Mouse (Mus musculus): ENCODE results near the gene Chd6. TPM values are rescaled to one million over a fixed set of nuclear protein-coding genes. Genes with fewer than 3 reads are reported as not detected.

Chd6 gene
- polyA plus RNA-seq, 1 experiment from 2014 or later, result 40.8 TPM

DNA sequence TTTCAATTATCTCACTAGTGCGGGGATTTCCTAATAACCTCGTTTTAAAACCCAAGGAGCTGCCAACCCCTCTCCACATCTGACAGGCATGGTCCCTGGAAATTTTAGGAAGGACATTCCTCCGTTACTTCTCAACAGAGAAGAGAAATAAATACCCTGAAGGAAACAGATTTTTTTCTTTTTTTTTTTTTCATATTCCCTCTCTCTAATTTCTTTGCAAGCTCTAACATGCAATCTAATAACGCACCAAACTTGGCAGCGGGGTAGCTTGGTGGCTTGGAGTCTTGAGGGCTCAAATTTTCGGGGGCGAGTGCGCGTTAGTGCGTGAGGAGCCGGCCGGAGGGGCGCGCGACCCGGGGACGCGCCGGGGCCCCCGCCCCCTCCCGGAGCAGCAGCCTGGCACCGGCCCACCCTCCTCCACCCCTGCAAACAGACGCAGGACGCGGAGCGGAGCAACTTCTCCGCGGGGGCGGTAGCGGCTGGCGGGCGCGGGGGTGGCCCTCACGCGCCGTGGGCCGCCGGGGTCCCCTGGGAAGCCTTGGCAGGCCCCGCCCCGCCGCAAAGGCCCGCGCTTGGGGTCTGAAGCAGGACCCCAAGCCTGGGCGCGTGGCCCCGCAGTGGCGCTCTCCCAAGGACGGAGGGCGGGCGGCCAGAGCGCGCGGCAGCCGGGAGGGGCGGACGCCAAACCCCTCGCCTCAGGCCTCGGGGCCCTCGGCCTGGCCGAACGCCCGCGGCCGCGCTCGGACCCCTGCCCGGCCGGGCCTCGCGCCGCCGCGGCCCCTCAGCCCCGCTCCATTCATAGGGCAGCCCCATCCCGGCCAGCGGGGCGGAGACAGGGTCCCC lies 569 bp downstream of the Chd6 start:
- Histone ChIP-seq H3K4me1 (peaks cover 30% of the 10 kb centered on the region), H3K9ac (peak overlapping the region; percentile 89), H3K27ac (peak overlapping the region; percentile 94), H3K9me3 (no peaks in the 10 kb centered on the region), H3K4me2 (peak overlapping the region; percentile 62), H3K36me3 (replicated peaks) (no peaks in the 10 kb centered on the region), H3K27me3 (replicated peaks) (no peaks in the 10 kb centered on the region), H3K4me3 (peak overlapping the region; percentile 77)
- WGBS, result under 1% methylated on average over 76 of the region's 77 CpGs
- ATAC-seq (replicated peaks), result peak; percentile 67

DNA sequence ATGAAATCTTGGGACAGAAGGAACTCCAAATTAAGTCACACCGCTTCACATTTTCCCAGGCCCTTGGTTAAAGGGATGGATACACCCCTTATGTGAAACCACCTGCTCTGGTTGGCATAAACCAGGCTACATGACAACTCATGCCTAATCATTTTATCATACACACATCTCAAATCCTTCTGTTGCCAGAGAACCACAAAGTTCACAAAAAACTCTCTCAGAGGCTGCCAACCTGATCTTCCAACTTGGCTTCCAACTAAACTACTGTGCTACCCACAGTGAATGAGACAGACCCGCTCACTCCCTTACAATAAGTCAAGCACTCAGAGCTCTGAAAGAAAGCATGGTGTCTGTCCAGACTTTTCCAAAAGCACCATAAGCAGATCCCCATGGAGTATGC lies 1.6 kb downstream of the Chd6 start:
- Histone ChIP-seq H3K27me3 (replicated peaks) (no peaks in the 10 kb centered on the region), H3K4me3 (peak overlapping the region; percentile 77), H3K9me3 (no peaks in the 10 kb centered on the region), H3K27ac (no peak overlapping the region; the same call in 1 of the 2 replicates), H3K4me2 (peak overlapping the region; percentile 62), H3K9ac (0 out of 2 replicates have a peak overlapping the region, but pooled peaks have one; percentile 89), H3K36me3 (replicated peaks) (no peaks in the 10 kb centered on the region), H3K4me1 (peaks cover 30% of the 10 kb centered on the region)
- 70% methylated on average over 2 of the region's 2 CpGs for WGBS
- ATAC-seq (replicated peaks), result no peak

DNA sequence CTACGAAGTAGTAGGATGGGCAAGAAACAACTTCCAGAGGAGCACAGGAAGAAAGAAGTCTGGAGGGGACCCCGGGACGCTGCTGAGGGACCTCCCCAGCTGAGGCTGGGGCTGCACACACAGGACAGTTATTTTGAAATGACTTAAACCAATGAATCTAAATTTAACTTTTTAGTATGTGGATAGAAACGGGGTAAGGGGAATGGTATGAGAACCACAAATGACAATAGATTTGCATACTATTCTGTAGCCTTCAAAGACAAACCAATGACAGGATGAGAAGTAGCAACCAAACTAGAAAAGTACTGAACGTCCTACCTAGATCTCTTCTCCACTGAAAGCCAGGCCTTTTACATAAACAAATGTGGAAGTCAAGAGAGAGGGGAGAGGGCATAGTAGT lies 5.1 kb downstream of the Chd6 start:
- 75% methylated on average over 5 of the region's 5 CpGs for WGBS

DNA sequence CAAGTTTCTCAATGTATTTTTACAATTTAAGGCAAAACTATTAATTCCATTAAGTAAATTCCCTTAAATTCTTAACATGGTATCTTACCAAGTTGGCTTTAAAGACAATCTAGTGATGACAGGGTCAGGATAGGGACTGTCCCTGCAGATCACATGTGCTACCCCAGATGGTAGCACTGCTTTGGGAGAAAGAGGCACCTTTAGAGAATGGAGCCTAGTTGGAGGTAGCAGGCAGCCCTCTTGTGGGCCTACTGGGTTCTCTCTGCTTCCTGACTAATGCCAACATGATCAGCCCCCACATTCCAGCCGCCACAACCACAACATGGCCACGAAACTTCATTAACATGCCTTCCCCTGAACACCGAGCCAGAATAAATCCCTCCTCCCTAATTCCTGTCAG lies 6.8 kb downstream of the Chd6 start:
- Histone ChIP-seq H3K4me2 (no peak overlapping the region), H3K27ac (no peak overlapping the region), H3K9ac (no peak overlapping the region), H3K4me3 (no peak overlapping the region), H3K4me1 (peaks cover 11% of the 10 kb centered on the region), H3K9me3 (no peaks in the 10 kb centered on the region), H3K27me3 (replicated peaks) (no peaks in the 10 kb centered on the region), H3K36me3 (replicated peaks) (no peaks in the 10 kb centered on the region)
- ATAC-seq (replicated peaks), result no peak
- 53% methylated on average over 3 of the region's 3 CpGs for WGBS

More for the DNA sequence above, 5.1 kb downstream of the Chd6 start:
- Histone ChIP-seq H3K36me3 (replicated peaks) (no peaks in the 10 kb centered on the region), H3K4me2 (no peak overlapping the region), H3K27me3 (replicated peaks) (no peaks in the 10 kb centered on the region), H3K9me3 (no peaks in the 10 kb centered on the region), H3K9ac (no peak overlapping the region), H3K4me1 (peaks cover 20% of the 10 kb centered on the region), H3K4me3 (no peak overlapping the region), H3K27ac (no peak overlapping the region)
- no peak for ATAC-seq (replicated peaks)

DNA sequence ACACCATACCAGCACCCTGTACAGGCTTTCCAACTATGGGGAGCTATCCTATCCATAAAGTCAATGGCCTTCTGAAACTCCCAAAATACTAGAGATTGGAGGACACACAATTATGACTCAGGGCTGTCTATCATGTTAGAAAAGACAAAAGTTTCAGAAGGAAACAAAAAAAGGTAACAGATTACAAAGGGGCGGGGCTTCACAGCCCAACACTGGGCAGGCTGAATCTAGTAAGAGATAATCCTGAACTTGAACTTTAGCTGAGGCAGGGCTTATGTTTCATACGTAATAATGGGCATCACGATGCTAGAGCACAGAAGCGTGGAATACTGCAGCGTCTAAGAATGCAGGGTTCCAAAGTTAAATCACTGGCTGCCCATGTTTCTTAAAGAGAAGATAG lies 11.1 kb downstream of the Chd6 start:
- Histone ChIP-seq H3K27me3 (replicated peaks) (no peaks in the 10 kb centered on the region), H3K27ac (no peak overlapping the region), H3K4me2 (no peak overlapping the region), H3K9ac (no peak overlapping the region), H3K4me1 (no peaks in the 10 kb centered on the region; the same call in 1 of the 2 replicates), H3K36me3 (replicated peaks) (no peaks in the 10 kb centered on the region), H3K9me3 (no peaks in the 10 kb centered on the region), H3K4me3 (no peak overlapping the region)
- WGBS, result 95% methylated on average over 5 of the region's 5 CpGs
- no peak for ATAC-seq (replicated peaks)

DNA sequence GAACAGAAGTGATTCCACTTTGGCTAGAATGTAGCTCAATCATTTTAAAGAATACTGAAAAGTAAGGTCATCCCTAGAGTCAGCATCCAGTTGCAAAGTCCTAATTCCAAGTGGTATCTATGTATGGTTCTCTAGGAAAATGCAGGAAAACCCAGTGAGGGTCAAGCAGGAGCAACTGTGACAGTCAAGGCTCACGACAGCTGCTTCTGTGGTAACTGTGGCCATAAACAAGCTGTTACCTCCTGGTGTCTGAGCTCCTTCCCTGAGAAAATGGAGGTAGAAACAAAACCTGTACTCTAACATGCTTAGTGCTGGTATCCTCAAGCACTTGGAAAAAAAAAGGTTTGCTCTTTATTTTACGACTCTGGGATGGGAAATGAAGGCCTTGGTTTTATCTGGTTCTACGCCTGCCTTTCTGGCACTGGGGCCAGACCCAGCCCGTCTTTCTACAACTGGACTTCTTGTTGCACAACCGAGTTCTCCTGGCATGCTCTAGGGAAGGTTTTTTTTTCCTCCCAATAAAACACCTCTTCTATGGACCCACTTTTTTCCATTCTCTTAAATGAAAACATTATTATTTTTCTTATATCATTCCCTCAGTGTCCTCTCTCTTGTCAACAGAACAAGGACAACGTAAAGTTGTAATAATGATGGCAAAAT lies 18.0 kb downstream of the Chd6 start:
- Histone ChIP-seq H3K9me3 (no peaks in the 10 kb centered on the region), H3K27ac (no peak overlapping the region), H3K4me3 (no peak overlapping the region), H3K27me3 (replicated peaks) (no peaks in the 10 kb centered on the region), H3K9ac (no peak overlapping the region), H3K4me1 (0 out of 2 replicates have a peak, but pooled peaks cover 7% of the 10 kb centered on the region), H3K36me3 (replicated peaks) (no peaks in the 10 kb centered on the region), H3K4me2 (no peak overlapping the region)
- WGBS, result 94% methylated on average over 6 of the region's 6 CpGs
- no peak for ATAC-seq (replicated peaks)

DNA sequence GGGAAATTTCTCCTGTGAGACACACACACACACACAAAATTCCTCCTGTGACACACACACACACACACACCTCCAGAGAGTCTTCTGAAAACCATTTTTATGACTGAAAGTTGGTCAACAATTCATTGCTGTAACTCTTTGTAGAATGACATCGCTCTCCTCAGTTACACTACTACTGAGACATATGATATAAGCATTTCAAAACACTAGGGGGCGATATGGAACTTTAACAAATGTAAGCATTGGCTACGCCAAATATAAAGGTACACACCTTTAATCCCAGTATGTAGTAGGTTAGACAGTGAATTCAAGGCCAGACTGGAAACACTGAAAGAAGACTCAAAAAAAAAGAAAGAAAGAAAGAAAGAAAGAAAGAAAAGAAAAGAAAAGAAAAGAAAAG lies 18.7 kb downstream of the Chd6 start:
- H3K4me2 ChIP-seq, result no peak overlapping the region
- no peaks in the 10 kb centered on the region for H3K36me3 ChIP-seq (replicated peaks)
- peaks cover 12% of the 10 kb centered on the region for H3K4me1 ChIP-seq
- no peak overlapping the region for H3K4me3 ChIP-seq
- no peak overlapping the region for H3K9ac ChIP-seq
- no peak overlapping the region for H3K27ac ChIP-seq
- no peak for ATAC-seq (replicated peaks)
- 66% methylated on average over 3 of the region's 3 CpGs for WGBS
- no peaks in the 10 kb centered on the region for H3K9me3 ChIP-seq
- H3K27me3 ChIP-seq (replicated peaks), result no peaks in the 10 kb centered on the region

DNA sequence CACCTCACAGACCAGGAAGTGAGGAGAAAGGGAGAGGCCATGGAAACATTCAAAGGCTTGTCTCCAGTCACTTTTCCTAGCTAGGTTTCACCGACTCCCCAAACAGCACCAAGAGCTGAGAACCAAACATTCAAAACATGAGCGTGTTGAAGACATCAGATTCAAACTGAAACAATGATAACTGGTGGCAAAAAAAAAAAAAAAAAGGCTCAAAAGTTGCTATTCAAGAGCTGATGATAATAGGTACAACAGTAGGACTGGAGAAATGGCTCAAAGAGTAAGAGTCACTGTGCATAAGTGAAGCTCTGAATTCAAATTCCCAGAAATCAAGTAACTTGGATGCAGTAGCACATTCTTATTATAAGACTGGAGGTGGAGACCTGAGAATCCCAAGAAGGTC lies 30.3 kb downstream of the Chd6 start:
- 96% methylated on average over 2 of the region's 2 CpGs for WGBS
- no peak overlapping the region for H3K4me2 ChIP-seq
- ATAC-seq (replicated peaks), result no peak
- H3K27ac ChIP-seq, result no peak overlapping the region
- no peaks in the 10 kb centered on the region for H3K36me3 ChIP-seq (replicated peaks)
- no peak overlapping the region for H3K4me3 ChIP-seq
- H3K27me3 ChIP-seq (replicated peaks), result no peaks in the 10 kb centered on the region
- H3K4me1 ChIP-seq, result peaks cover 3% of the 10 kb centered on the region; the same call in 1 of the 2 replicates
- H3K9ac ChIP-seq, result no peak overlapping the region
- no peaks in the 10 kb centered on the region for H3K9me3 ChIP-seq

DNA sequence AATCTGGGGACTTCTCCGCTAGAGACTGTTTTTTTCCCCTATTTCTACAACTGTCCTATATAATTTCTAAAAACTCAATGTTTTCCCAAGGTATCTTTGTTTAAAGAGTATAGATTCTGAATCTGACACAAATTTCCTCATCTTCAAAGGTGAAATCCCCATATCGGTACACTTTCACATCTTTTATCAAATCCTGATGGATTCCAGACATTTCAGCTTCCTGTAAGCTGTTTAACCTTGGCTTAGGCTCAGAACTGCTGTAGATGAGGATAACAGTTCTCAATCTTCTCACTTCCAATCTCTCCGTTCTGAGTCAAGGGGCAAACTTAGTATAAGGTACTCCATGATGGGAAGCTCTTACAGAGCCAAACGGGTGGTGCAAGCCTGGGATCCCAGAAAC lies 32.6 kb downstream of the Chd6 start:
- Histone ChIP-seq H3K27me3 (replicated peaks) (no peaks in the 10 kb centered on the region), H3K4me1 (no peaks in the 10 kb centered on the region), H3K27ac (no peak overlapping the region), H3K4me3 (no peak overlapping the region), H3K9me3 (no peaks in the 10 kb centered on the region), H3K36me3 (replicated peaks) (no peaks in the 10 kb centered on the region), H3K9ac (no peak overlapping the region), H3K4me2 (no peak overlapping the region)
- WGBS, result 87% methylated on average over 4 of the region's 4 CpGs
- no peak for ATAC-seq (replicated peaks)

DNA sequence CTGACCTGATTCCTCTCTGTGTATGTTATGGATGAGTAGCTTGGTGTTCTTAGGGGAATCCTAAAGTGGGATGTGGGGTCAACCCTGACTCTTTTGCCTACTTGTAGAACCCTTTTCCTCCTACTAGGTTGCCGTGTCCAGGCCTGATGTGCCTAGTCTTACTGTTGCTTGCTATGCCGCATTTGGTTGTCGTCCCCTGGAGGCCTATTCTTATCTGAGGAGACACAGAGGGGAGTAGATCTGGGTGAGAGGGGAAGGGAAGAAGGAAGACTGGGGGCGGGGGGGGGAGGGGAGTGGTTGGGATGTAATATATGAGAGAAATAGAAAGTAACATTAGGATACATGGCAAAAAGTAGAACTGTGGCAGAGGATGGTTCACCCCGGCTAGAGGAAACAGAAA lies 33.3 kb downstream of the Chd6 start:
- Histone ChIP-seq H3K27ac (no peak overlapping the region), H3K4me2 (no peak overlapping the region), H3K9ac (no peak overlapping the region), H3K4me1 (no peaks in the 10 kb centered on the region), H3K9me3 (no peaks in the 10 kb centered on the region), H3K27me3 (replicated peaks) (no peaks in the 10 kb centered on the region), H3K36me3 (replicated peaks) (no peaks in the 10 kb centered on the region), H3K4me3 (no peak overlapping the region)
- WGBS, result 91% methylated on average over 5 of the region's 5 CpGs
- no peak for ATAC-seq (replicated peaks)

DNA sequence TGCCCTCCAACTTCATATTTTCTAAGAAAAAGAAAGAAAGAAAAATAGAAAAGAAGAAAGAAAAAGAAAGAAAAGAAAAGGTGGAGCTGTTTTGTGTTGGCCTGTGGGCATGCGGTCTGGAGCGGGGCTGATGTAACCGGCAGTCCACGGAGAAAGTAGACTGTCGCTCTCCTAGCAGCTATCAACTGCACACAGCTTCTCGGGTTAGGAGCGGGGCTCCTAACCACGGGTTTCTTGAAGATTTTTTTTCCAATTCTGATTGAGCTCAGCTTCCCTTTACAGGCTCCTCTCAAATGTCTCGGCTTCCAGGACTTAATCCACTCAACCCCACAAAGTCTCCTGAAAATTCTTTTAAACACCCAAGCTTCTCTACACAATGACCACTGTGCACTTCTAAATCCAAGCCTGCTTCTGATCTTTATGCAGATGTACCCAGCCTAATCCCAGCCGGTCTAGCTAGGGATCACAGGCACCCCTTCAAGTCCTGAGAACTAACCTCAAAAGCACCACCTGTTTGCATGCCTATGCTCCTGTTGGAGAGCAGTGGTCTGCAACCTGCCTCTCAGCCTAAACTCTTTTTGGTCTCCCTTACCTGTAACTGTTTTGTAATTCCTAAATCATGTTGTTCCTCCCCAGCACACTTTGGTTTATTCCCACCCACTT lies 42.6 kb downstream of the Chd6 start:
- Histone ChIP-seq H3K4me3 (no peak overlapping the region), H3K4me2 (no peak overlapping the region), H3K27me3 (replicated peaks) (no peaks in the 10 kb centered on the region), H3K9ac (no peak overlapping the region), H3K36me3 (replicated peaks) (no peaks in the 10 kb centered on the region), H3K27ac (no peak overlapping the region), H3K4me1 (peaks cover 9% of the 10 kb centered on the region), H3K9me3 (no peaks in the 10 kb centered on the region)
- ATAC-seq (replicated peaks), result no peak
- WGBS, result 17% methylated on average over 10 of the region's 10 CpGs

DNA sequence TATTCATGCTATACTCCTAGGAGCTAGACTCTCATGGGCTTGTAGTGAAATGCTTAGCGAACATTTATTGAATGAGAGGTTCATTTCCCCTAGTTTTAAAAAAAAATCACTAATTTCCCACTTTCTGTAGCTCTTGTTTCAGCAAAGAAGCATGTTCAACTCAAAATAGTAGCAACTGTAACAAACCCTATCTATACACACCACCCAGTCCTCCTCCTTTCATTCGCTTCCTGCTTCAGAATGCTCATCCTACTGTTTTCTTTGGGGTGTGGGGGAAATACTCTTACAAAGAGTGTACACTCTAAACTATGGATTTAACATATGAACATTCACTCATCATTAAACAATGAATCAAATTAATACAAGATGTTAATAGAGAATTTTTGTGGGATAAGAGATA lies 43.3 kb downstream of the Chd6 start:
- Histone ChIP-seq H3K4me1 (peaks cover 9% of the 10 kb centered on the region), H3K27me3 (replicated peaks) (no peaks in the 10 kb centered on the region), H3K9me3 (no peaks in the 10 kb centered on the region), H3K4me3 (no peak overlapping the region), H3K36me3 (replicated peaks) (no peaks in the 10 kb centered on the region), H3K9ac (no peak overlapping the region), H3K27ac (no peak overlapping the region), H3K4me2 (no peak overlapping the region)
- ATAC-seq (replicated peaks), result no peak
- WGBS, result 89% methylated on average over 2 of the region's 2 CpGs
